28 mouse cellular contexts compared by ENCODE assay signal in the genomic region with DNA sequence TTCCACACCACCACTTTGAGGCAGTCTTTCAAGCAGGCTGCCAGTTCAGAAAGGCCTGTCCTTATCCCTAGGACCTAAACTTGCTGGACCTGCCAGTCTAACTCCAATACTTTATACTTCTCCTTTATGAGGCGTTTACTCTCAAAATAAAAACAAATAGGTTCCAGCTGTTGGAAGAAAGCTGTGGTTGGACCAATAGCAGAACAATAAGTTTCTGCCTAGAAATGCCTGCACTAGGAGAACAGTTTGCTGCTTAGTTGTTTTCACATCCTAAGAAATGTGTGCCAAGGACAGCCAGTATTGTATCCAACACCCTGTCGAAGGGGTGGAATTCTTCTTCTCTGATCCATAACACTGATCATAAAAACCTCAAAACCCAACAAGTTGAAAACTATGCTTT.
A peak's percentile ranks its signal among the peaks of the same experiment; 100 is the strongest.
DNase-seq lines count a peak whose midpoint lies in the region; ATAC-seq lines count a peak whose summit lies in the region.
"Had no signal": no experiment of that assay in that cellular context is flagged by ENCODE, and none has a peak within 500 bp of the region (broad histone marks: within the 10 kb centered on the region; RNA-seq: fewer than 3 reads in every experiment).

No protein-coding gene starts in this region.

- DNase-seq in gastrocnemius, adult 18-20 months (ENCODE audit: low spot score), result peak; percentile 31
- DNase-seq in gastrocnemius, adult 8-10 months (ENCODE audit: low spot score in 2 of 2), result no peak
- DNase-seq in limb, embryonic 10.5 days (ENCODE audit: low spot score), result no peak
- DNase-seq in layer of hippocampus, postnatal 10 days (ENCODE audit: low spot score in 2 of 2), result no peak
- DNase-seq: adrenal gland, postnatal 10 days; cerebellum, adult 11 months; cerebellum, adult 9-10 months; embryo, embryonic 11 days; gastrocnemius, postnatal 10 days; heart, postnatal 36 days; liver, embryonic 13.5 days; lung, adult 18-20 months; lung, postnatal 4 days; right cerebral cortex, postnatal 4 days; thymus, postnatal 14 days had no signal

- H3K9me3 ChIP-seq in limb, embryonic 12.5 days, result no peaks in the 10 kb centered on the region
- no peaks in the 10 kb centered on the region for H3K9me3 ChIP-seq in limb, embryonic 10.5 days (replicated peaks)
- H3K9me3 ChIP-seq in limb, embryonic 13.5 days, result no peaks in the 10 kb centered on the region
- H3K9me3 ChIP-seq: G1E; hindbrain, embryonic 12.5 days; liver, embryonic 13.5 days; megakaryocyte, embryonic 14.5 days; midbrain, embryonic 13.5 days; neural tube, embryonic 13.5 days had no signal

- no peaks in the 10 kb centered on the region for H3K27me3 ChIP-seq in limb, embryonic 12.5 days
- no peaks in the 10 kb centered on the region for H3K27me3 ChIP-seq in limb, embryonic 10.5 days (ENCODE audit: low read depth, poor library complexity, severe bottlenecking)
- H3K27me3 ChIP-seq in limb, embryonic 13.5 days, result no peaks in the 10 kb centered on the region
- H3K27me3 ChIP-seq: hindbrain, embryonic 12.5 days; liver, embryonic 13.5 days; megakaryocyte, embryonic 14.5 days; midbrain, embryonic 13.5 days; neural tube, embryonic 13.5 days; Patski had no signal

- no peak overlapping the region for H3K4me3 ChIP-seq in limb, embryonic 12.5 days (replicated peaks)
- H3K4me3 ChIP-seq in limb, embryonic 10.5 days, result no peak overlapping the region
- no peak overlapping the region for H3K4me3 ChIP-seq in limb, embryonic 13.5 days
- H3K4me3 ChIP-seq: hindbrain, embryonic 12.5 days; liver, embryonic 13.5 days; megakaryocyte, embryonic 14.5 days; midbrain, embryonic 13.5 days; neural tube, embryonic 13.5 days had no signal

- peaks cover 82% of the 10 kb centered on the region for H3K36me3 ChIP-seq in limb, embryonic 12.5 days
- H3K36me3 ChIP-seq in limb, embryonic 10.5 days, result peaks cover 67% of the 10 kb centered on the region
- peaks cover 62% of the 10 kb centered on the region for H3K36me3 ChIP-seq in limb, embryonic 13.5 days

- peaks cover 15% of the 10 kb centered on the region for H3K4me1 ChIP-seq in limb, embryonic 12.5 days (replicated peaks)
- peaks cover 14% of the 10 kb centered on the region; the same call in 1 of the 2 replicates for H3K4me1 ChIP-seq in limb, embryonic 10.5 days
- H3K4me1 ChIP-seq in limb, embryonic 13.5 days, result peaks cover 20% of the 10 kb centered on the region
- H3K4me1 ChIP-seq: hindbrain, embryonic 12.5 days; liver, embryonic 13.5 days; midbrain, embryonic 13.5 days; neural tube, embryonic 13.5 days had no signal

- 42% methylated on average over 2 of the region's 2 CpGs for WGBS in limb, embryonic 12.5 days
- 72% methylated on average over 2 of the region's 2 CpGs for WGBS in limb, embryonic 10.5 days
- 34% methylated on average over 2 of the region's 2 CpGs for WGBS in limb, embryonic 13.5 days

- peak overlapping the region; percentile 53; the same call in 1 of the 2 replicates for H3K27ac ChIP-seq in limb, embryonic 12.5 days
- no peak overlapping the region; the same call in 1 of the 2 replicates for H3K27ac ChIP-seq in limb, embryonic 10.5 days
- peak overlapping the region; percentile 15; the same call in 1 of the 2 replicates for H3K27ac ChIP-seq in limb, embryonic 13.5 days
- H3K27ac ChIP-seq: hindbrain, embryonic 12.5 days; liver, embryonic 13.5 days; midbrain, embryonic 13.5 days; neural tube, embryonic 13.5 days had no signal

- no peak for ATAC-seq in limb, embryonic 12.5 days (ENCODE audit: insufficient number of reproducible peaks, insufficient read depth, low FRiP score, low TSS enrichment, low read depth)
- peak; percentile 32; the same call in 1 of the 2 replicates for ATAC-seq in limb, embryonic 13.5 days (ENCODE audit: low FRiP score, low read depth)
- no peak for ATAC-seq in megakaryocyte-erythroid progenitor cell, adult 5-6 weeks (replicated peaks; ENCODE audit: low FRiP score, low TSS enrichment, poor library complexity, severe bottlenecking)
- ATAC-seq: forebrain, embryonic 14.5 days; intestine, embryonic 16.5 days; lung, postnatal 0 days; midbrain, embryonic 13.5 days; Patski had no signal

- no peak overlapping the region for H3K4me2 ChIP-seq in limb, embryonic 12.5 days
- no peak overlapping the region for H3K4me2 ChIP-seq in limb, embryonic 13.5 days (replicated peaks)
- H3K4me2 ChIP-seq: heart, embryonic 11.5 days; hindbrain, embryonic 12.5 days; liver, embryonic 13.5 days; midbrain, embryonic 13.5 days; neural tube, embryonic 13.5 days had no signal

- H3K9ac ChIP-seq in limb, embryonic 12.5 days (replicated peaks), result no peak overlapping the region
- no peak overlapping the region for H3K9ac ChIP-seq in limb, embryonic 13.5 days
- H3K9ac ChIP-seq: hindbrain, embryonic 12.5 days; liver, embryonic 13.5 days; midbrain, embryonic 13.5 days; neural tube, embryonic 13.5 days had no signal
